Mouse (Mus musculus) heart, adult 10 weeks (tissue): ENCODE results near the gene Olfr706. TPM values are rescaled to one million over a fixed set of nuclear protein-coding genes. Genes with fewer than 3 reads are reported as not detected.

Source experiments
- polyA plus RNA-seq: library from polyadenylated mRNA; stranded (reverse); fragments of 350-450 nt; fragmentation: Illumina TruSeq; extraction: RNeasy Lipid Tissue Mini Kit (QIAGEN cat#74804); gene quantifications from one replicate; pipeline ENCODE4 v1.2.3, GENCODE M21; 2014; ENCODE audit warnings: low read depth, low replicate concordance

Gene Olfr706
- not detected for polyA plus RNA-seq

DNA sequence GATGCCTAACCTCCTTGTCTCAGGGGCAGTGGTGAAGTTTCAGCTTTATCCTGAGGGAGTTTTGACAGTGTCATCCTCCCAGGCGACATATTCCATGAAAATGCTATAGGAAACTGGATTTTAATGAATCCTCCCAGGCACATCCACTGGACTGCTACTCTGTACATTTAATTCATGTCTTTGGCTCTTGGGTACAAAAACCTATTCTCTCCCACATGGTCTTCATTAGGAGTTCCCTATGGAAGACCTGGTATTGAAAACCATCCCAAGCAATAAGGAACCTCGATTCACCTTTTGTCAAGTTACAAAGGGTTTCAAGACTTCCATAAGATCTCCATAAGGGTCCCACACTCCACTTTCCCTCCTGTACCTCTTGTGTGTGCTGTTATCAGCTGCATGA lies at the start of gene Olfr706:
Gene Olfr706, minus strand, starts transcription at position 101 of the 400 bp plus-strand sequence.

DNA sequence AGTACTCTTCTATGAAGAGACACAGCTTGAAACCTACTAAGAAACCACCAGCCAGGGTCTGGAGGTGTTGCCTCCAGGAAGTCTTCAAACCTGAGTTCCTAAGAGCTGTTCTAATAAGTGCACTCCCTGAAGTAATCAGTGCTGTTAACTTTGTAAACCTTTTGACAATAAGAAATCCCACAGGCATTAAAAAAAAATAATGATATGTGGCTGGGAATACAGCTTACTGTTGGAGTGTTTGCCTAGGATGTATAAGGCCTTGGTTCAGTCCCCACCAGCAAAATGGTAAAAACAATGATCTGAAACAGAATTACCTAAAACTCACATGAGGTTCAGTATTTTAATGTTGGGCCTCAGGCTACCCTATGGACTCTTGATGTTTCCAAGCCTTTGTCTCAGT lies 44.2 kb upstream of the Olfr706 start, which contains the start of gene Olfr709-ps1:
Gene Olfr709-ps1, minus strand, starts transcription at position 101 of the 400 bp plus-strand sequence.

DNA sequence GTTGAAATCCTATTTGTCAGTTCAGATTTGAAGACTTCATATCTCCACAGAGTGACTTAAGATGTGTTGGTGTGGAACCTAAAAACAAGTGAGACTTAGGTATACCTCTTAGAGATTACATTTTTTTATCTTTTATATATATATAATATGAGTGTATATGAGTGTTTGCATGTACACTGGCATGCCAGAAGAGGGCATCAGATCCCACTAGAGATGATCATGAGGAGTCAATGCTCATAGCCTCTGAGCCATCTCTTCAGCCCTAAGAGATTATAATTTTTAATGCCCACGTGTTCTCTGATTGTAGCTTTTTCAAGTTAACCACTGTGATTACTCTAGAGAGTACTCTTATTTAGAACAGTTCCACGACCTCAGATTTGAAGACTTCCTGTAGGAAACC lies 19.7 kb upstream of the Olfr706 start, which contains the start of gene Olfr1532-ps1:
Gene Olfr1532-ps1, plus strand, starts transcription at position 326 of the 400 bp plus-strand sequence.

DNA sequence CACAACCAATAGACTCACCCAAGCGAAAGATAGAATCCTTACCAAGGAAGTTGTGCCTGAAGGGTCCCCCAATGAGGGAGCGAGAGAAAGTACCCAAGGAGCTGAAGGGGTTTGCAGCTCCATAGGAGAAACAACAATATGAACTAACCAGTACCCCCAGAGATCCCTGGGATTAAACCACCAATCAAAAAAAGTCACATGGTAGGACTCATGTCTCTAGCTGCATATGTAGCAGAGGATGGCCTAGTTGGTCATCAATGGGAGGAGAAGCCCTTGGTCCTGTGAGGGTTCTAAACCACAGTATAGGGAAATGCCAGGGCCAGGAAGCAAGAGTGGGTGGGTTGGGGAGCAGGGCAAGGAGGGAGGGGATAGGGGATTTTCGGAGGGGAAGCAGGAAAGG lies 13.2 kb upstream of the Olfr706 start, which contains the start of gene Olfr707:
Gene Olfr707, minus strand, starts transcription at position 101 of the 400 bp plus-strand sequence.

DNA sequence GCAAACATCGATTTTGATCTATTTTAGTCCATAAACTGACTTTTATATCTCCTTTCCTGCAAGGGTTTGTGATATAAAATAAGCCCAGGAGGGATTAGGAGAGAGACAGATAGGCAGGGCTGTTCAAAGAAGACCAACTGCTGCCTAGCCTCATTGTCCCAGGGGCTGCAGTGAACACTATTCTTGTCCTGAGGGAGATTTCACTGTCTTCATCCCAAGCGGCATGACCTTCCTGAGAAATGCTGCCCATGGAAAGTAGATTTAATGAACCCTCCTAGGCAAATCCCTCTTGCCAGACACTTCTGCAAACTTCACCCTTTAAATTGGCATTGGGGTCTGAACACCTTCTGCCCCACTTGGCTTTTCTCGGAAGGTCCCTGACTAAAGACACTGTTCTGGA lies 11.2 kb downstream of the Olfr706 start, which contains the start of gene Olfr705:
Gene Olfr705, minus strand, starts transcription at position 101 of the 400 bp plus-strand sequence.

DNA sequence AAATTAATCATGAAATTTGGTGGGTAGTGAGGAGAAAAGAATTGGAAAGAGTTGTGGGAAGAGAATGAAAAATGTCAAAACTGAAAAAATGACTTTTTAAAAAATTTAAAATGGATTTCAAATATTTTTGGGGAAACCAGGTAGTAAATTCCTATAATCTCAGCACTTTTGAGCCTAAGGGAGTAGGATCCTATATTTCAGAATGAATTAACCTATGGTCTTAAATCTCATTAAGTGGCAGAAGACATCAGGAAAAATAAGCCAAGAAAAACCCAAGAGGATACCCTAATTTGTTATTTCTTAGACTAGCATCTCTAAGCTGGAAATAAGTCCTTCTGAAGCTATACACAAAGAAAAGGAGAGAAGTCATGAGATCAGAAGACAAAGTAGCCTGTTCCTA lies 25.1 kb downstream of the Olfr706 start, which contains the start of gene Olfr704:
Gene Olfr704, plus strand, starts transcription at position 301 of the 400 bp plus-strand sequence.

GRCm38 (mm10) chr7:106843060-106843459 lies 44.9 kb downstream of the Olfr706 start, which contains the start of gene Olfr703:
Olfr703 (plus strand) TSS chr7:106843360.

GRCm38 (mm10) chr7:106833793-106834192 lies 54.2 kb downstream of the Olfr706 start, which contains the start of gene Olfr702:
Olfr702 (minus strand) TSS chr7:106833893.

Other genes starting within 250 kb of the Olfr706 start
- gene Olfr693, start 207.6 kb downstream of the Olfr706 start, polyA plus RNA-seq = not detected
- gene Olfr694, start 196.3 kb downstream of the Olfr706 start, polyA plus RNA-seq = not detected
- not detected for gene Olfr695, start 171.8 kb downstream of the Olfr706 start, polyA plus RNA-seq
- not detected for gene Olfr697, start 145.7 kb downstream of the Olfr706 start, polyA plus RNA-seq
- not detected for gene Olfr698, start 132.8 kb downstream of the Olfr706 start, polyA plus RNA-seq
- gene Olfr699, start 95.0 kb downstream of the Olfr706 start, polyA plus RNA-seq = not detected
- gene Olfr700, start 79.3 kb downstream of the Olfr706 start, polyA plus RNA-seq = not detected
- gene Olfr701, start 74.0 kb downstream of the Olfr706 start, polyA plus RNA-seq = not detected
- not detected for gene Olfr702, start 54.3 kb downstream of the Olfr706 start, polyA plus RNA-seq
- not detected for gene Olfr703, start 44.8 kb downstream of the Olfr706 start, polyA plus RNA-seq
- not detected for gene Olfr704, start 25.0 kb downstream of the Olfr706 start, polyA plus RNA-seq
- gene Olfr705, start 11.3 kb downstream of the Olfr706 start, polyA plus RNA-seq = not detected
- gene Olfr707, start 13.1 kb upstream of the Olfr706 start, polyA plus RNA-seq = not detected
- not detected for gene Olfr1532-ps1, start 19.8 kb upstream of the Olfr706 start, polyA plus RNA-seq
- gene Olfr709-ps1, start 44.1 kb upstream of the Olfr706 start, polyA plus RNA-seq = not detected
- not detected for gene Olfr710, start 60.1 kb upstream of the Olfr706 start, polyA plus RNA-seq
- gene Olfr6, start 75.8 kb upstream of the Olfr706 start, polyA plus RNA-seq = not detected
- gene Olfr711, start 87.3 kb upstream of the Olfr706 start, polyA plus RNA-seq = not detected
- gene Olfr2, start 117.9 kb upstream of the Olfr706 start, polyA plus RNA-seq = not detected
- gene Olfr713, start 143.0 kb upstream of the Olfr706 start, polyA plus RNA-seq = not detected
- gene Olfr714, start 182.8 kb upstream of the Olfr706 start, polyA plus RNA-seq = not detected
- not detected for gene Olfr17, start 205.1 kb upstream of the Olfr706 start, polyA plus RNA-seq
- gene Olfr715b, start 222.2 kb upstream of the Olfr706 start, polyA plus RNA-seq = not detected
- gene Olfr715, start 242.9 kb upstream of the Olfr706 start, polyA plus RNA-seq = not detected